Mouse (Mus musculus): ENCODE measurements at regions not wholly inside any gene's neighbourhood (a gene's known extent, or its start where the extent isn't known, plus 50 kb on each side); places are given as distances from the start of the nearest gene placed in this dataset.

- Histone ChIP-seq H3K27ac (ENCODE audit: insufficient read depth, low read depth, low read length, poor library complexity, severe bottlenecking) (no peak overlapping the region), H3K9me3 (ENCODE audit: control insufficient read depth, insufficient read depth, low read depth, low read length) (no peaks in the 10 kb centered on the region), H3K9ac (ENCODE audit: insufficient read depth, low read depth, low read length, poor library complexity, severe bottlenecking) (no peak overlapping the region), H3K4me3 (ENCODE audit: insufficient read depth in 1 of 2, low read depth in 1 of 2, low read length in 2 of 2, poor library complexity in 1 of 2, severe bottlenecking in 1 of 2) (no peak overlapping the region), H3K36me3 (ENCODE audit: control insufficient read depth, insufficient read depth, low read length, poor library complexity, severe bottlenecking) (no peaks in the 10 kb centered on the region), H3K4me1 (ENCODE audit: control insufficient read depth in 2 of 2, insufficient read depth in 2 of 2, low read length in 2 of 2, poor library complexity in 1 of 2) (no peaks in the 10 kb centered on the region)
- in situ Hi-C loops (cut with MboI; ENCODE audit: low sequenced_read_pairs in 2 of 2, unreplicated experiment in 2 of 2) = no loop called here
- DNase-seq (ENCODE audit: low read depth, low spot score) = no peak
- TF ChIP-seq ZC3H11A (IDR thresholded peaks at IDR 0.05; ENCODE audit: borderline replicate concordance, low read depth, low read length) (no peak), HCFC1 (IDR thresholded peaks at IDR 0.05; ENCODE audit: borderline replicate concordance, insufficient read depth, low read length) (no peak), ZNF384 (IDR thresholded peaks at IDR 0.05; ENCODE audit: low read depth, low read length) (no peak), CHD2 (IDR thresholded peaks at IDR 0.05; ENCODE audit: low read depth, low read length) (no peak), MAFK (IDR thresholded peaks at IDR 0.05; ENCODE audit: insufficient read depth, low read depth, low read length) (no peak)
Observed at GRCm38 (mm10) chr8:76187293-76187692, 711.9 kb upstream of the Nr3c2 start.

- in situ Hi-C loops (cut with MboI; ENCODE audit: low sequenced_read_pairs in 2 of 2, unreplicated experiment in 2 of 2) = no loop called here
- H3K4me1 ChIP-seq (ENCODE audit: control insufficient read depth in 2 of 2, insufficient read depth in 2 of 2, low read length in 2 of 2, poor library complexity in 1 of 2) = no peaks in the 10 kb centered on the region
Observed at GRCm38 (mm10) chr8:76211891-76212290, 687.4 kb upstream of the Nr3c2 start.

GRCm38 (mm10) chr8:76217819-76218580 is 681.2 kb upstream of the Nr3c2 start:
- DNase-seq (ENCODE audit: low read depth, low spot score) = no peak

More at GRCm38 (mm10) chr8:76211891-76212290, 687.4 kb upstream of the Nr3c2 start:
- Histone ChIP-seq H3K4me3 (ENCODE audit: insufficient read depth in 1 of 2, low read depth in 1 of 2, low read length in 2 of 2, poor library complexity in 1 of 2, severe bottlenecking in 1 of 2) (no peak overlapping the region), H3K27ac (ENCODE audit: insufficient read depth, low read depth, low read length, poor library complexity, severe bottlenecking) (no peak overlapping the region), H3K9me3 (ENCODE audit: control insufficient read depth, insufficient read depth, low read depth, low read length) (no peaks in the 10 kb centered on the region), H3K36me3 (ENCODE audit: control insufficient read depth, insufficient read depth, low read length, poor library complexity, severe bottlenecking) (no peaks in the 10 kb centered on the region), H3K9ac (ENCODE audit: insufficient read depth, low read depth, low read length, poor library complexity, severe bottlenecking) (no peak overlapping the region)
- no peak for DNase-seq (ENCODE audit: low read depth, low spot score)
- no peak for TF ChIP-seq ZNF384 (IDR thresholded peaks at IDR 0.05; ENCODE audit: low read depth, low read length)
- TF ChIP-seq HCFC1 (IDR thresholded peaks at IDR 0.05; ENCODE audit: borderline replicate concordance, insufficient read depth, low read length) = no peak
- TF ChIP-seq MAFK (IDR thresholded peaks at IDR 0.05; ENCODE audit: insufficient read depth, low read depth, low read length) = no peak

GRCm38 (mm10) chr8:76230847-76231246 is 668.4 kb upstream of the Nr3c2 start:
- DNase-seq (ENCODE audit: low read depth, low spot score) = no peak
- Histone ChIP-seq H3K27ac (ENCODE audit: insufficient read depth, low read depth, low read length, poor library complexity, severe bottlenecking) (no peak overlapping the region), H3K36me3 (ENCODE audit: control insufficient read depth, insufficient read depth, low read length, poor library complexity, severe bottlenecking) (no peaks in the 10 kb centered on the region), H3K9me3 (ENCODE audit: control insufficient read depth, insufficient read depth, low read depth, low read length) (no peaks in the 10 kb centered on the region), H3K9ac (ENCODE audit: insufficient read depth, low read depth, low read length, poor library complexity, severe bottlenecking) (no peak overlapping the region), H3K4me1 (ENCODE audit: control insufficient read depth in 2 of 2, insufficient read depth in 2 of 2, low read length in 2 of 2, poor library complexity in 1 of 2) (peaks cover 0 to 2% of the 10 kb centered on the region in 2 experiments; a peak in 1 of 4 replicates), H3K4me3 (ENCODE audit: insufficient read depth in 1 of 2, low read depth in 1 of 2, low read length in 2 of 2, poor library complexity in 1 of 2, severe bottlenecking in 1 of 2) (no peak overlapping the region)
- in situ Hi-C loops (cut with MboI; ENCODE audit: low sequenced_read_pairs in 2 of 2, unreplicated experiment in 2 of 2) = no loop called here
- TF ChIP-seq ZNF384 (IDR thresholded peaks at IDR 0.05; ENCODE audit: low read depth, low read length) (no peak), HCFC1 (IDR thresholded peaks at IDR 0.05; ENCODE audit: borderline replicate concordance, insufficient read depth, low read length) (no peak), CHD2 (IDR thresholded peaks at IDR 0.05; ENCODE audit: low read depth, low read length) (no peak), ZC3H11A (IDR thresholded peaks at IDR 0.05; ENCODE audit: borderline replicate concordance, low read depth, low read length) (no peak), MAFK (IDR thresholded peaks at IDR 0.05; ENCODE audit: insufficient read depth, low read depth, low read length) (no peak)

More at GRCm38 (mm10) chr8:76217819-76218580, 681.2 kb upstream of the Nr3c2 start:
- H3K36me3 ChIP-seq (ENCODE audit: control insufficient read depth, insufficient read depth, low read length, poor library complexity, severe bottlenecking) = no peaks in the 10 kb centered on the region
- no peak overlapping the region for H3K9ac ChIP-seq (ENCODE audit: insufficient read depth, low read depth, low read length, poor library complexity, severe bottlenecking)
- in situ Hi-C loops (cut with MboI; ENCODE audit: low sequenced_read_pairs in 2 of 2, unreplicated experiment in 2 of 2) = no loop called here
- TF ChIP-seq CHD2 (IDR thresholded peaks at IDR 0.05; ENCODE audit: low read depth, low read length) (no peak), ZC3H11A (IDR thresholded peaks at IDR 0.05; ENCODE audit: borderline replicate concordance, low read depth, low read length) (no peak), HCFC1 (IDR thresholded peaks at IDR 0.05; ENCODE audit: borderline replicate concordance, insufficient read depth, low read length) (no peak), MAFK (IDR thresholded peaks at IDR 0.05; ENCODE audit: insufficient read depth, low read depth, low read length) (no peak), ZNF384 (IDR thresholded peaks at IDR 0.05; ENCODE audit: low read depth, low read length) (no peak)
- no peak overlapping the region for H3K4me3 ChIP-seq (ENCODE audit: insufficient read depth in 1 of 2, low read depth in 1 of 2, low read length in 2 of 2, poor library complexity in 1 of 2, severe bottlenecking in 1 of 2)
- no peaks in the 10 kb centered on the region for H3K4me1 ChIP-seq (ENCODE audit: control insufficient read depth in 2 of 2, insufficient read depth in 2 of 2, low read length in 2 of 2, poor library complexity in 1 of 2)
- H3K27ac ChIP-seq (ENCODE audit: insufficient read depth, low read depth, low read length, poor library complexity, severe bottlenecking) = no peak overlapping the region
- no peaks in the 10 kb centered on the region for H3K9me3 ChIP-seq (ENCODE audit: control insufficient read depth, insufficient read depth, low read depth, low read length)

All from ES-E14 (cell line).